Mouse (Mus musculus) testis, adult 2 months (tissue): Measurements from ENCODE around the gene Crybg2. TPM values are rescaled to one million over a fixed set of nuclear protein-coding genes. Genes with fewer than 3 reads are reported as not detected.

ENCODE experiments used
- H3K27ac ChIP-seq: fragments of 200-500 bp; 2 replicates; pipeline ENCODE4 v1.5.1; 2012; ENCODE audit warnings: low read depth, low read length; ENCODE audit not compliant: control insufficient read depth, insufficient read depth
- H3K27me3 ChIP-seq: fragments of 200-500 bp; 2 replicates; pipeline ENCODE4 v1.6.1; 2012; ENCODE audit warnings: mild to moderate bottlenecking, low read length, moderate library complexity; ENCODE audit not compliant: control insufficient read depth, insufficient read depth
- H3K36me3 ChIP-seq: fragments of 200-500 bp; 2 replicates; pipeline ENCODE4 v1.6.1; 2012; ENCODE audit warnings: mild to moderate bottlenecking, low read length; ENCODE audit not compliant: control insufficient read depth, insufficient read depth
- H3K4me1 ChIP-seq: fragments of 200-500 bp; 2 replicates; pipeline ENCODE4 v1.6.1; 2012; ENCODE audit warnings: low read length; ENCODE audit not compliant: control insufficient read depth, insufficient read depth
- H3K4me3 ChIP-seq: fragments of 200-500 bp; 2 replicates; pipeline ENCODE4 v1.5.1; 2012; ENCODE audit warnings: low read depth, mild to moderate bottlenecking, low read length, moderate library complexity, mixed read lengths; ENCODE audit not compliant: control insufficient read depth
- CTCF ChIP-seq: fragments of 200-500 bp; IDR thresholded peaks from 2 replicates; pipeline ENCODE4 v1.5.1; 2012; ENCODE audit warnings: low read depth, mild to moderate bottlenecking, inconsistent platforms, low read length, moderate library complexity; ENCODE audit not compliant: control insufficient read depth, insufficient read depth, insufficient replicate concordance
- POLR2A ChIP-seq: fragments of 200-500 bp; IDR thresholded peaks from 2 replicates; pipeline ENCODE4 v1.6.1; 2012; ENCODE audit warnings: low read depth, mild to moderate bottlenecking, inconsistent platforms, low read length, moderate library complexity; ENCODE audit not compliant: control insufficient read depth
- polyA plus RNA-seq: library from polyadenylated mRNA; depleted of rRNA; stranded (reverse); fragments of >200 nt; gene quantifications from 2 replicates; pipeline ENCODE4 v1.2.3, GENCODE M21; 2012

Crybg2 gene
- polyA plus RNA-seq, 1 experiment, result 2.4 TPM

GRCm38 (mm10) chr4:134018038-134018778 is 42.4 kb upstream of the Crybg2 start:
- no peak for TF ChIP-seq POLR2A
- TF ChIP-seq CTCF, result no peak
- peaks cover 4% of the 10 kb centered on the region; the same call in 1 of the 2 replicates for H3K27me3 ChIP-seq
- peak overlapping the region; percentile 21 for H3K4me3 ChIP-seq
- H3K4me1 ChIP-seq, result peaks cover 37% of the 10 kb centered on the region
- no peaks in the 10 kb centered on the region for H3K36me3 ChIP-seq
- H3K27ac ChIP-seq, result no peak overlapping the region

GRCm38 (mm10) chr4:134018779-134019145 is 41.9 kb upstream of the Crybg2 start, which contains the start of gene Lin28a:
TSS of gene Lin28a (minus strand) at chr4:134018841.
- no peaks in the 10 kb centered on the region for H3K36me3 ChIP-seq
- TF ChIP-seq CTCF (no peak), POLR2A (no peak)
- H3K27me3 ChIP-seq, result peaks cover 4% of the 10 kb centered on the region; the same call in 1 of the 2 replicates
- no peak within 1 kb of the TSS for H3K27ac ChIP-seq
- peaks cover 37% of the 10 kb centered on the region for H3K4me1 ChIP-seq
- H3K4me3 ChIP-seq, result peak within 1 kb of the TSS; percentile 32

GRCm38 (mm10) chr4:134019210-134019609 is 41.4 kb upstream of the Crybg2 start:
- Histone ChIP-seq H3K27ac (no peak overlapping the region), H3K36me3 (no peaks in the 10 kb centered on the region), H3K4me1 (peaks cover 37% of the 10 kb centered on the region), H3K4me3 (peak overlapping the region; percentile 32; the same call in 1 of the 2 replicates), H3K27me3 (peaks cover 4% of the 10 kb centered on the region; the same call in 1 of the 2 replicates)
- TF ChIP-seq CTCF (no peak), POLR2A (no peak)

GRCm38 (mm10) chr4:134019641-134020351 is 40.8 kb upstream of the Crybg2 start:
- TF ChIP-seq POLR2A (no peak), CTCF (no peak)
- Histone ChIP-seq H3K4me1 (peaks cover 37% of the 10 kb centered on the region), H3K4me3 (peak overlapping the region; percentile 32), H3K27me3 (peaks cover 4% of the 10 kb centered on the region; the same call in 1 of the 2 replicates), H3K27ac (no peak overlapping the region), H3K36me3 (no peaks in the 10 kb centered on the region)

- Histone ChIP-seq H3K4me1 (peaks cover 37% of the 10 kb centered on the region), H3K36me3 (no peaks in the 10 kb centered on the region), H3K27me3 (peaks cover 4% of the 10 kb centered on the region; the same call in 1 of the 2 replicates), H3K4me3 (no peak overlapping the region), H3K27ac (no peak overlapping the region)
- TF ChIP-seq POLR2A, result no peak
- peak; percentile 24; the same call in 1 of the 2 replicates for TF ChIP-seq CTCF
Observed at GRCm38 (mm10) chr4:134020621-134021020, 40.0 kb upstream of the Crybg2 start.

- TF ChIP-seq CTCF (no peak), POLR2A (no peak)
- Histone ChIP-seq H3K27me3 (no peaks in the 10 kb centered on the region), H3K4me1 (no peaks in the 10 kb centered on the region), H3K27ac (no peak overlapping the region), H3K36me3 (no peaks in the 10 kb centered on the region), H3K4me3 (no peak overlapping the region)
Observed at GRCm38 (mm10) chr4:134025802-134026201, 34.8 kb upstream of the Crybg2 start.

- H3K27me3 ChIP-seq, result no peaks in the 10 kb centered on the region
- H3K27ac ChIP-seq, result no peak overlapping the region
- TF ChIP-seq CTCF (peak; percentile 99), POLR2A (no peak)
Observed at GRCm38 (mm10) chr4:134035953-134036352, 24.7 kb upstream of the Crybg2 start.

More at GRCm38 (mm10) chr4:134035953-134036352, 24.7 kb upstream of the Crybg2 start:
- H3K4me1 ChIP-seq, result no peaks in the 10 kb centered on the region
- H3K36me3 ChIP-seq, result no peaks in the 10 kb centered on the region
- H3K4me3 ChIP-seq, result peak overlapping the region; percentile 48
